Mouse (Mus musculus): ENCODE data around the gene Nfe2. TPM values are rescaled to one million over a fixed set of nuclear protein-coding genes. Genes with fewer than 3 reads are reported as not detected.
"Not testable (repeated sequence)": the region's sequence is repeated elsewhere in the genome, so short reads cannot be mapped to it uniquely, and the experiment has no call there.

Nfe2 gene
- polyA plus RNA-seq, 1 experiment from 2014 or later: 7.6 TPM

DNA sequence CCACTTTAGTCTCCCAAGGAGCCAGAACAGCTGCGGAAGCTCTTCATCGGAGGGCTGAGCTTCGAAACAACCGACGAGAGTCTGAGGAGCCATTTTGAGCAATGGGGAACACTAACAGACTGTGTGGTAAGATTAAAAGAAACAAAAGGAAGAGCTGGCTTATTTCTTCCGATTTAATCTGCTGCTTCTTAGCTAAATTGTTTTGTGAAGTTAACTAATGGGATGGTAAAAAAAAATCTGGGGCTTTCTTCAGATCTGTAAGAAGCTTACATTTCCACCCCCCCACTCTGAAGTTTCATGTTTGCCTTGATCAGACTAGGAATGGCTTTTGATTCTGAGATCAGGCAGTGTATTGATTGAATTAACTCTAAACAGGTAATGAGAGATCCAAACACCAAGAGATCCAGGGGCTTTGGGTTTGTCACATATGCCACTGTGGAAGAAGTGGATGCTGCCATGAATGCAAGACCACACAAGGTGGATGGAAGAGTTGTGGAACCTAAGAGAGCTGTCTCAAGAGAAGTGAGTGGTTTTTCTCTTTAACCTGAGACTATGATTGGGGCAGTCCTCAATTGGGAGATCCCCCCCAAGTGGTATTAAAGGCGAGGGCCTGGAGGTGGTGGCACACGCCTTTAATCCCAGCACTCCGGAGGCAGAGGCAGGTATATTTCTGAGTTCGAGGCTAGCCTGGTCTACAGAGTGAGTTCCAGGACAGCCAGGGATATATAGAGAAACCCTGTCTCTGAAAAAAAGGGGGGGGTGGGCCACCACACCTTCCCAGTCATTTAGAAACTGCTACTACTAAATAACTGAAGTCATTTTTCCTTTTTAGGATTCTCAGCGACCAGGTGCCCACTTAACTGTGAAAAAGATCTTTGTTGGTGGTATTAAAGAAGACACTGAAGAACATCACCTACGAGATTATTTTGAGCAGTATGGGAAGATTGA, 16.9 kb downstream of the Nfe2 start:
- not testable (repeated sequence) for ATAC-seq (replicated peaks; ENCODE audit: low FRiP score)

DNA sequence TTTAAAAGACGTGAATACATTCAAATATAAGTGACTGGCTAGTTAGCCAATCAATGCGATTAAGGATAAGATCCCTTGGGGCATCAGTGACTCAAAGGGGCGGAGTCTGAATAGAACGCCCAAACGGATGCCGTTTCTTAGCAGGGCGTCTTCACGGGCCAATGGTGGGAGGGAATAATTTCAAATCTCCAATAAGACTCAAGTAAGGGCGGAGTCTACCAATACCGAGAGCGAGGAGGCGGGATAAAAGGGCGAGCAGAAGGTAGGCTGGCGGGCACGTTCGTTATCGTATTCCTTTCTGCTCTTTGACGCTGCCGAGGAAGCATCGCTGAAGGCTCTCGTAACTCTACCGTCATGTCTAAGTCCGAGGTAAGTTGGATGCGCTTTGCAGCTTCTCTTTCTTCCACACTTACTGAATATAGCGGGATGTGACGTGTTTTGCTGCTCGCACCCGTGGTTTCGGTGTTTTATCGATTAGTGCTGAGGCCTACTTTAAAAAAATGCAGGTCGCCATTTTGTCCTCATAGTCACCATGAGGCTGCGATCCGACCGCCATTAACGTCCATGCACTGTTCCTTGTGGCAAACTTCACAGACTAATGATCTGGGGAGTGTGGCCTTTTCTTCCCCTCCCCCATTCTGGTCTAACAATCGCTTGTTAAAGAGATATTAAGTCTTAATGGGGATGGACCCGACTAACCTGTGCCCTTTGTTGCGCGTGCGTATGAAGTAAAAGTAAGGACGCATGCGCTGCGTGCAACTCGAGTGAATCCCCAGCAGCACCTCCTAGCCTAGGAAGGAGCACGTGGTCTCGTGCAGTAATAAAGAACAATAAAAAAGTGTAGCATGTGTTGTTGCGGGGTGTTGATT, 17.8 kb downstream of the Nfe2 start, which contains the start of gene Hnrnpa1:
Gene Hnrnpa1 (plus strand): TSS at position 273 of the 869 bp plus-strand sequence.
- H3K27me3 ChIP-seq (ENCODE audit: control insufficient read depth, insufficient read depth, low read length): no peaks in the 10 kb centered on the region
- ATAC-seq (replicated peaks; ENCODE audit: low FRiP score) (peak; percentile 91), DNase-seq (ENCODE audit: low spot score) (peak; percentile 91)
- H3K27ac ChIP-seq (ENCODE audit: low read depth, low read length): peak within 1 kb of the TSS; percentile 96
- H3K4me3 ChIP-seq (ENCODE audit: low read depth, low read length): peak within 1 kb of the TSS; percentile 78
- H3K4me1 ChIP-seq (replicated peaks; ENCODE audit: control insufficient read depth, insufficient read depth, low read length): peaks cover 12% of the 10 kb centered on the region; the same call in 1 of the 2 replicates
- peak within 1 kb of the TSS; percentile 95 for H3K9ac ChIP-seq (ENCODE audit: low read length)
- peaks cover 22% of the 10 kb centered on the region; the same call in 1 of the 2 replicates for H3K36me3 ChIP-seq (ENCODE audit: control insufficient read depth, insufficient read depth, low read length)
- WGBS: under 1% methylated on average over 47 of the region's 47 CpGs
- H3K9me3 ChIP-seq (ENCODE audit: control insufficient read depth, low read length): no peaks in the 10 kb centered on the region
- peak within 1 kb of the TSS; percentile 73 for H3K4me2 ChIP-seq (ENCODE audit: low read depth, low read length, severe bottlenecking)

More for the DNA sequence above, 16.9 kb downstream of the Nfe2 start:
- not testable (repeated sequence) for H3K27me3 ChIP-seq (ENCODE audit: control insufficient read depth, insufficient read depth, low read length); H3K9me3 ChIP-seq (ENCODE audit: control insufficient read depth, low read length); DNase-seq (ENCODE audit: low spot score)
- peaks cover 24% of the 10 kb centered on the region; the same call in 1 of the 2 replicates for H3K36me3 ChIP-seq (ENCODE audit: control insufficient read depth, insufficient read depth, low read length)
- H3K4me3 ChIP-seq (ENCODE audit: low read depth, low read length): peak overlapping the region; percentile 78
- H3K9ac ChIP-seq (ENCODE audit: low read length): peak overlapping the region; percentile 95
- H3K27ac ChIP-seq (ENCODE audit: low read depth, low read length): peak overlapping the region; percentile 96
- WGBS: 8% methylated on average over 11 of the region's 12 CpGs
- H3K4me2 ChIP-seq (ENCODE audit: low read depth, low read length, severe bottlenecking): peak overlapping the region; percentile 73
- peaks cover 12% of the 10 kb centered on the region; the same call in 1 of the 2 replicates for H3K4me1 ChIP-seq (replicated peaks; ENCODE audit: control insufficient read depth, insufficient read depth, low read length)

DNA sequence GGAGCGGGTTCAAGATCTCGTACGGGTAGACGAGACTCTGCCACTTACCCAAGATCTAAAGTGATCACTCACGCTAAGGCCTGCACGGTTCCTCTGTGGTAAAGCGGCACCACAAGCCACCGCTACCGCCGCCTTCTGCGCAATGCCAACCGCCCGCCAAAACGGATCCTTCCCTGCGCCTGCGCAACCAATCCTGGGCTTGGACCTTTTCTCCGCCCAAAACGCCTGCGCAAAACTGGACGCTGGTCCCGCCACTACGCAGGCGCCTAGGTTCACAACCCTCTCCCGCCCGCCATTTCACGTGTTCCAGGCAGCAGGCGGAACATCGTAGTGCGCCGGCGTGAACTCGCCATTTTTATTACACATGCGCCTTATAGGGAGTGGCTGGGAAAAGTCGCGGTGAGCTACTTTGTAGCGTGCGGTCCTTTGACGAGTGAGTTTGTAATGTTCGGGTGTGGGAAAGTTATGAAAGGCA, 18.5 kb downstream of the Nfe2 start, which contains the start of gene Cbx5:
Gene Cbx5 (minus strand): TSS at position 132 of the 475 bp plus-strand sequence.
- Histone ChIP-seq H3K4me2 (ENCODE audit: low read depth, low read length, severe bottlenecking) (peak within 1 kb of the TSS; percentile 73), H3K36me3 (ENCODE audit: control insufficient read depth, insufficient read depth, low read length) (peaks cover 23% of the 10 kb centered on the region; the same call in 1 of the 2 replicates), H3K27ac (ENCODE audit: low read depth, low read length) (peak within 1 kb of the TSS; percentile 96), H3K9me3 (ENCODE audit: control insufficient read depth, low read length) (no peaks in the 10 kb centered on the region), H3K9ac (ENCODE audit: low read length) (peak within 1 kb of the TSS; percentile 95), H3K4me1 (replicated peaks; ENCODE audit: control insufficient read depth, insufficient read depth, low read length) (peaks cover 11% of the 10 kb centered on the region; the same call in 1 of the 2 replicates), H3K4me3 (ENCODE audit: low read depth, low read length) (peak within 1 kb of the TSS; percentile 78), H3K27me3 (ENCODE audit: control insufficient read depth, insufficient read depth, low read length) (no peaks in the 10 kb centered on the region)
- WGBS: under 1% methylated on average over 39 of the region's 39 CpGs
- ATAC-seq (replicated peaks; ENCODE audit: low FRiP score) (peak; percentile 88), DNase-seq (ENCODE audit: low spot score) (peak; percentile 97)

DNA sequence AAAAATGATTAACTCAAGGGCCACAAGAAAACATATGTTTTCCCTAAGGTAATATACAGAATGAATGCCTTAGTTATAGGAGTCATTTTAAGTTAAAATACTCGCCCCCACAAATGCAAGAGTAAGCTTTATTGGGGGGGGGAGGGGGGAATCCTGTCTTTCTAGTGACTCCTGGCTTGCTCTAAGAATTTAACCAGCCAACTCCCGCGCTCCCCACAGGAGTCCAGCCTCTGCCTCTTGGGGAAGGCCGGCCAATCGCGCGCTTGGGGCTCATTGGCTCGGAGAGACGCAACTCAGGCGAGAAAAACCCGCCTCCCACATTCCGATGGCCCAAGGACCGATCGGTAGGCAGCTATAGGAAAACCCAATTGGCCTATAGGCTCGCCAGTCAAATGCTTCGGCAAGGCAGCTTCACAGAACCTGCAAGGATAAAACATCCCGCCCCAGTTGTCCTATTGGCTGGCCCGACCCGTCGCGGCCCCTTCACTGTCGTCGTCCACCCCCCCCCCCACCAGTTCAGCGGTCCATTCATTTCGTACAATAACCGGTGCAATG, 19.0 kb downstream of the Nfe2 start:
- peaks cover 23% of the 10 kb centered on the region; the same call in 1 of the 2 replicates for H3K36me3 ChIP-seq (ENCODE audit: control insufficient read depth, insufficient read depth, low read length)
- H3K4me2 ChIP-seq (ENCODE audit: low read depth, low read length, severe bottlenecking): peak overlapping the region; percentile 58
- DNase-seq (ENCODE audit: low spot score) (peak; percentile 96), ATAC-seq (replicated peaks; ENCODE audit: low FRiP score) (peak; percentile 90)
- peak overlapping the region; percentile 78 for H3K4me3 ChIP-seq (ENCODE audit: low read depth, low read length)
- H3K4me1 ChIP-seq (replicated peaks; ENCODE audit: control insufficient read depth, insufficient read depth, low read length): peaks cover 11% of the 10 kb centered on the region; the same call in 1 of the 2 replicates
- peak overlapping the region; percentile 95 for H3K9ac ChIP-seq (ENCODE audit: low read length)
- no peaks in the 10 kb centered on the region for H3K9me3 ChIP-seq (ENCODE audit: control insufficient read depth, low read length)
- under 1% methylated on average over 26 of the region's 26 CpGs for WGBS
- H3K27ac ChIP-seq (ENCODE audit: low read depth, low read length): peak overlapping the region; percentile 96
- no peaks in the 10 kb centered on the region for H3K27me3 ChIP-seq (ENCODE audit: control insufficient read depth, insufficient read depth, low read length)

DNA sequence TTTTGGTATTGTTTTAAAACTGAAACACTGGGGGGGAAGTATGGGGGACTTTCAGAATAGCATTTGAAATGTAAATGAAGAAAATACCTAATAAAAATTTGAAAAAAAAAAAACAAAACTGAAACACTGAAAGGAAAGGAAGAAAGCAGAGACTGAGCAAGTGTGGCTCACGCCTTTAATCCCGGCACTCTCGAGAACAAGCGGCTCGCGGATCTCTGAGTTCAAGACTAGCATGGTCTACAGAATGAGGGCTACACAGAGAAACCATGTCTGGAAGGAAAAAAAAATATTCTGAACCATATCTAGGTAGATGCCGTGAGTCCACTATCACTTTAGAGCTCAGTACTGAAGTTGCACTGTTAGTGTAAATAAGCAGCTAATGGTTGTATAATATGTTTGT, 20.9 kb downstream of the Nfe2 start:
- DNase-seq (ENCODE audit: low spot score) (no peak), ATAC-seq (replicated peaks; ENCODE audit: low FRiP score) (no peak)
- Histone ChIP-seq H3K4me3 (ENCODE audit: low read depth, low read length) (no peak overlapping the region), H3K36me3 (ENCODE audit: control insufficient read depth, insufficient read depth, low read length) (peaks cover 7% of the 10 kb centered on the region; the same call in 1 of the 2 replicates), H3K4me2 (ENCODE audit: low read depth, low read length, severe bottlenecking) (0 out of 2 replicates have a peak overlapping the region, but pooled peaks have one; percentile 5), H3K9me3 (ENCODE audit: control insufficient read depth, low read length) (no peaks in the 10 kb centered on the region), H3K27ac (ENCODE audit: low read depth, low read length) (no peak overlapping the region), H3K4me1 (replicated peaks; ENCODE audit: control insufficient read depth, insufficient read depth, low read length) (no peaks in the 10 kb centered on the region), H3K27me3 (ENCODE audit: control insufficient read depth, insufficient read depth, low read length) (no peaks in the 10 kb centered on the region), H3K9ac (ENCODE audit: low read length) (no peak overlapping the region)
- 97% methylated on average over 7 of the region's 7 CpGs for WGBS

DNA sequence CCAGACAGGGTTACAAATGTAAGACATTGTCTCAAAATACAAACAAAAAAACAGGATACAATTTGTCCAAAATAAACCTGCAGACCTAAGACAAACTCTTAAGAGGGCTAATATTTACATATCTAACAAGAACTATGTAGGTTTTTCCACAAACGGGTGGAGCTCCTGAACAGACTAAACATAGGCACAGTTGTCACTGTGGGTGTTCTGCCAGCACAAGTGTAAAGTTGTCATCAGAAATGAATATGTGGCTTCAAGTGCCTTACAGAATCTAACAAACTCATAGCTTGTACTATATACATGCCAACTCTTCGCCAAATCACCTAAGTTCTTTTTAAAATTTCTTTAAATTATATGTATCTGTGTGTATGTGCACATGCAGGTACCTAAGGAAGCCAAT, 25.1 kb downstream of the Nfe2 start:
- Histone ChIP-seq H3K4me1 (replicated peaks; ENCODE audit: control insufficient read depth, insufficient read depth, low read length) (no peaks in the 10 kb centered on the region), H3K9ac (ENCODE audit: low read length) (no peak overlapping the region), H3K4me2 (ENCODE audit: low read depth, low read length, severe bottlenecking) (no peak overlapping the region), H3K27me3 (ENCODE audit: control insufficient read depth, insufficient read depth, low read length) (no peaks in the 10 kb centered on the region), H3K36me3 (ENCODE audit: control insufficient read depth, insufficient read depth, low read length) (peaks cover 4% of the 10 kb centered on the region; the same call in 1 of the 2 replicates), H3K27ac (ENCODE audit: low read depth, low read length) (no peak overlapping the region), H3K9me3 (ENCODE audit: control insufficient read depth, low read length) (no peaks in the 10 kb centered on the region), H3K4me3 (ENCODE audit: low read depth, low read length) (no peak overlapping the region)
- ATAC-seq (replicated peaks; ENCODE audit: low FRiP score) (no peak), DNase-seq (ENCODE audit: low spot score) (no peak)
- 87% methylated on average over 2 of the region's 2 CpGs for WGBS

DNA sequence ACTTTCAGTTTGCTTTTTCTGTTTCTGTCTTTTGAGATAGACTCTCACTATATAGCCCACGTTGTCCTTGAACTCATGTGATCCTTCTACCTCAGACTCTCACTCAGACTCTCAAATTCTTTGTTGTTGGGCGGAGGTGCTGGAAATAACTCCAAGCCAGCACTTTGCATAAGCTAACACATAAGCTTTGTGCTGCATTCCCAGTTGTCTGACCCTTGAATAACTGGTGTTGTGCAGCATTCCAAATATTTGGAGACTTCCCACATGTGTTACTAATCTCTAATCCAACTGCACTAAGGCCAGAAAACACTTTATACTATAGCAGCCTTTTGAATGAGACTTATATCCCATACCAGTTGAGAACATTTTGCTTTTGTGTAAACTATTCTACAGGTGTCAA, 29.3 kb downstream of the Nfe2 start:
- H3K4me1 ChIP-seq (replicated peaks; ENCODE audit: control insufficient read depth, insufficient read depth, low read length): no peaks in the 10 kb centered on the region
- WGBS: 75% methylated on average over 2 of the region's 2 CpGs
- no peaks in the 10 kb centered on the region for H3K36me3 ChIP-seq (ENCODE audit: control insufficient read depth, insufficient read depth, low read length)
- no peak overlapping the region for H3K27ac ChIP-seq (ENCODE audit: low read depth, low read length)
- H3K9me3 ChIP-seq (ENCODE audit: control insufficient read depth, low read length): no peaks in the 10 kb centered on the region
- no peaks in the 10 kb centered on the region for H3K27me3 ChIP-seq (ENCODE audit: control insufficient read depth, insufficient read depth, low read length)
- H3K9ac ChIP-seq (ENCODE audit: low read length): no peak overlapping the region
- no peak for ATAC-seq (replicated peaks; ENCODE audit: low FRiP score)
- DNase-seq (ENCODE audit: low spot score): no peak
- no peak overlapping the region for H3K4me2 ChIP-seq (ENCODE audit: low read depth, low read length, severe bottlenecking)
- H3K4me3 ChIP-seq (ENCODE audit: low read depth, low read length): no peak overlapping the region

DNA sequence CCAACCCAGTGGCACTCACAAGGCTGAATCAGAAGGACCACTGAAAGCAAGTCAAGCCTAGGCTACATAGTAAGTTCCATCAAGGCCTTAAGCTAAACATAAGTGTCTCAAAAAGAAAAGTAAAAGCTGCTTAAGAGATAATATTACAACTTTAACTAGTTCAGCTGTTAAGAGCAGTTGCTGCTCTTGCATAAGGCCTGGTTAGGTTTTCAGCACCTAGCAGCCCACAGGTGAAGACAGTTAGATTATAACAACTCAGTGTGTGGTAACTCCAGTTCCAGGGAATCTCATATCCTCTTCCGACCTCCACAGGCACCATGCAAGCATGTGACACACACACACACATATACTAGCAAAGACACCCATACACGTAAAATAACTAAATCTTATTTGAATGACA, 30.6 kb downstream of the Nfe2 start:
- H3K4me2 ChIP-seq (ENCODE audit: low read depth, low read length, severe bottlenecking): no peak overlapping the region
- H3K9me3 ChIP-seq (ENCODE audit: control insufficient read depth, low read length): no peaks in the 10 kb centered on the region
- WGBS: 86% methylated on average over 2 of the region's 2 CpGs
- no peak overlapping the region for H3K4me3 ChIP-seq (ENCODE audit: low read depth, low read length)
- no peak overlapping the region for H3K27ac ChIP-seq (ENCODE audit: low read depth, low read length)
- ATAC-seq (replicated peaks; ENCODE audit: low FRiP score) (no peak), DNase-seq (ENCODE audit: low spot score) (no peak)
- H3K4me1 ChIP-seq (replicated peaks; ENCODE audit: control insufficient read depth, insufficient read depth, low read length): no peaks in the 10 kb centered on the region
- H3K9ac ChIP-seq (ENCODE audit: low read length): no peak overlapping the region
- no peaks in the 10 kb centered on the region for H3K27me3 ChIP-seq (ENCODE audit: control insufficient read depth, insufficient read depth, low read length)
- H3K36me3 ChIP-seq (ENCODE audit: control insufficient read depth, insufficient read depth, low read length): no peaks in the 10 kb centered on the region
